Mouse (Mus musculus): ENCODE measurements around the gene Il23a. TPM values are rescaled to one million over a fixed set of nuclear protein-coding genes. Genes with fewer than 3 reads are reported as not detected.
A peak's percentile ranks its signal among the peaks of the same experiment; 100 is the strongest.
"Not testable (repeated sequence)": the region's sequence is repeated elsewhere in the genome, so short reads cannot be mapped to it uniquely, and the experiment has no call there.

Il23a gene
- polyA plus RNA-seq, 1 experiment from 2014 or later, result not detected

- not testable (repeated sequence) for ATAC-seq (ENCODE audit: low FRiP score); H3K4me2 ChIP-seq; H3K9me3 ChIP-seq (ENCODE audit: control insufficient read depth, low read length); H3K4me1 ChIP-seq (ENCODE audit: control insufficient read depth, insufficient read depth, low read length); H3K36me3 ChIP-seq (ENCODE audit: control insufficient read depth, insufficient read depth, low read length); DNase-seq (ENCODE audit: low spot score, missing footprints); H3K4me3 ChIP-seq (ENCODE audit: low read depth, low read length); H3K9ac ChIP-seq (ENCODE audit: low read length); H3K27me3 ChIP-seq (ENCODE audit: control insufficient read depth, insufficient read depth, low read length); H3K27ac ChIP-seq (ENCODE audit: low read depth, low read length)
- 94% methylated on average over 4 of the region's 7 CpGs for WGBS
Measured at GRCm38 (mm10) chr10:128272819-128273439, 25.6 kb downstream of the Il23a start.

- H3K36me3 ChIP-seq (ENCODE audit: control insufficient read depth, insufficient read depth, low read length), result no peaks in the 10 kb centered on the region
- WGBS, result 72% methylated on average over 2 of the region's 2 CpGs
- H3K4me3 ChIP-seq (ENCODE audit: low read depth, low read length), result no peak overlapping the region
- no peak for DNase-seq (ENCODE audit: low spot score, missing footprints)
- no peak overlapping the region for H3K9ac ChIP-seq (ENCODE audit: low read length)
- H3K4me1 ChIP-seq (ENCODE audit: control insufficient read depth, insufficient read depth, low read length), result peaks cover 3% of the 10 kb centered on the region; the same call in 1 of the 2 replicates
- H3K9me3 ChIP-seq (ENCODE audit: control insufficient read depth, low read length), result no peaks in the 10 kb centered on the region
- H3K27ac ChIP-seq (ENCODE audit: low read depth, low read length), result no peak overlapping the region
- ATAC-seq (ENCODE audit: low FRiP score), result no peak
- no peak overlapping the region for H3K4me2 ChIP-seq
- no peaks in the 10 kb centered on the region for H3K27me3 ChIP-seq (ENCODE audit: control insufficient read depth, insufficient read depth, low read length)
Measured at GRCm38 (mm10) chr10:128271883-128272282, 26.7 kb downstream of the Il23a start.

- H3K4me3 ChIP-seq (ENCODE audit: low read depth, low read length), result peak overlapping the region; percentile 48
- H3K9me3 ChIP-seq (ENCODE audit: control insufficient read depth, low read length), result no peaks in the 10 kb centered on the region
- no peak for ATAC-seq (ENCODE audit: low FRiP score)
- no peaks in the 10 kb centered on the region for H3K36me3 ChIP-seq (ENCODE audit: control insufficient read depth, insufficient read depth, low read length)
- H3K27ac ChIP-seq (ENCODE audit: low read depth, low read length), result no peak overlapping the region
- peaks cover 3% of the 10 kb centered on the region; the same call in 1 of the 2 replicates for H3K4me1 ChIP-seq (ENCODE audit: control insufficient read depth, insufficient read depth, low read length)
- peak overlapping the region; percentile 63 for H3K9ac ChIP-seq (ENCODE audit: low read length)
- no peaks in the 10 kb centered on the region for H3K27me3 ChIP-seq (ENCODE audit: control insufficient read depth, insufficient read depth, low read length)
- no peak for DNase-seq (ENCODE audit: low spot score, missing footprints)
- H3K4me2 ChIP-seq, result peak overlapping the region; percentile 69
- 43% methylated on average over 7 of the region's 7 CpGs for WGBS
Measured at GRCm38 (mm10) chr10:128270866-128271265, 27.7 kb downstream of the Il23a start.

DNA sequence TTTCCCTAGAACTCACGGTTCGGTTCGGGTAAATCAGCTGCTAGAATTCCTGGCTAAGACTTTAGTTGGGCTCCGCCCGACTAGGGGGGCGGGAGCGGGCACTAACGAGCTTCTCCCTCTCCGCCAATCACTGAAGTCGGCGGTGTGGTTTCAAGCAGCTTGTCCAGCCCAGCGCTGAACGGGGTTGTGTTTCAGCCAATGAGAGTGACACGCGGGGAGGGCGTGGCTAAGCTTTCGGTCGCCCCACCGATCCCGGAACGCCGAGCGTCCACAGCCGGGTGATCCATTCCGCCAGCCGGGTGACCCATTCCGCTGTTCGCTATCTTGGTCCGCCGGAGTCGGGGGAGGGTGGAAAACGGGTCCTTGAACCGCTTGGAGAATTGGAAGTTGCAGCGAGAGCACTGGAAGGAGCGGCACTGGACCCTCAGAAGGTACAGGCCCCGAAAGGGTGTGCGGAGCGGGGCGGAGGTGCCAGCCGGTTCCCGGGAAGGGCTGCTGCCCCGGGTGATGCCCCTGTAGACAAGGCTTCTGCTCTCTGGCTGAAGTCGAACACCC lies 28.2 kb downstream of the Il23a start, which contains the start of gene Stat2:
Gene Stat2 (plus strand): TSS at position 273 of the 555 bp plus-strand sequence.
- H3K36me3 ChIP-seq (ENCODE audit: control insufficient read depth, insufficient read depth, low read length), result no peaks in the 10 kb centered on the region
- DNase-seq (ENCODE audit: low spot score, missing footprints) (peak; percentile 99), ATAC-seq (ENCODE audit: low FRiP score) (peak; percentile 99)
- no peaks in the 10 kb centered on the region for H3K9me3 ChIP-seq (ENCODE audit: control insufficient read depth, low read length)
- WGBS, result under 1% methylated on average over 43 of the region's 43 CpGs
- no peaks in the 10 kb centered on the region for H3K27me3 ChIP-seq (ENCODE audit: control insufficient read depth, insufficient read depth, low read length)
- H3K27ac ChIP-seq (ENCODE audit: low read depth, low read length), result peak within 1 kb of the TSS; percentile 31; the same call in 1 of the 2 replicates
- H3K4me2 ChIP-seq, result peak within 1 kb of the TSS; percentile 69
- H3K4me3 ChIP-seq (ENCODE audit: low read depth, low read length), result peak within 1 kb of the TSS; percentile 48
- peaks cover 3% of the 10 kb centered on the region; the same call in 1 of the 2 replicates for H3K4me1 ChIP-seq (ENCODE audit: control insufficient read depth, insufficient read depth, low read length)
- peak within 1 kb of the TSS; percentile 63 for H3K9ac ChIP-seq (ENCODE audit: low read length)

DNA sequence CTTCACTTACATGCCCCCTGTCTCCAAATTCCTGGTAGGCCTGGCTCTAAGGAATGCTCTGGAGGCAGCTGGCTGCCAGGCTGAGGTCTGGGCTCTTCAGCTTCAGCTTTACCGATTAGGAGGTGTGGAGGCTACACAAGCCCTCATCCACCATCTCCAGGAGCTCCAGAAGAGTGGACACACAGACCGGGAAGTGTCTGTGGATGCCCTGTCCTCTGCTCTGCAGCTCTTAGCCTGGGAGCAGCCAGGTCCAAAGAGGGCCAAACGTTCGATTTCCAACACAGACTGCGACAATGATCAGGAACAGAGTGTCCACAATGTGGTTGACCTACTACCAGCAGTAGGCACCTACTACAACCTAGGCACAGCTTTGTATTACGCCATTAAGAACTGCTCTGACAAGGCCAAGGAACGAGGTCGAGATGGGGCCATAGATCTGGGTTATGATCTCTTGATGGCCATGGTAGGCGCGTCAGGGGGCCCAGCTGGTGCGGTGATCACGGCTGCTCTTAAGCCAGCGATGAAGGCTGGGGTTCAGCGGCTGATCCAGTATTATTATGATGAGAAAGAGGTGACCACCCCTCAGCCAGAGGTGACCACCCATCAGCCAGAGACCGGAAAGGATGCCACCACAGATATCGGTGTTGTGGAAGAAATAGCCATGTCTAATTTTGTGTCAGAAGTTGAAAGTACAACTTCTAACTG lies 29.2 kb downstream of the Il23a start:
- no peak for DNase-seq (ENCODE audit: low spot score, missing footprints)
- ATAC-seq (ENCODE audit: low FRiP score), result no peak
- 89% methylated on average over 16 of the region's 16 CpGs for WGBS
- H3K4me3 ChIP-seq (ENCODE audit: low read depth, low read length), result no peak overlapping the region
- H3K27ac ChIP-seq (ENCODE audit: low read depth, low read length), result no peak overlapping the region
- no peak overlapping the region for H3K4me2 ChIP-seq
- H3K36me3 ChIP-seq (ENCODE audit: control insufficient read depth, insufficient read depth, low read length), result no peaks in the 10 kb centered on the region
- no peak overlapping the region; the same call in 1 of the 2 replicates for H3K9ac ChIP-seq (ENCODE audit: low read length)
- H3K9me3 ChIP-seq (ENCODE audit: control insufficient read depth, low read length), result no peaks in the 10 kb centered on the region
- H3K27me3 ChIP-seq (ENCODE audit: control insufficient read depth, insufficient read depth, low read length), result no peaks in the 10 kb centered on the region
- H3K4me1 ChIP-seq (ENCODE audit: control insufficient read depth, insufficient read depth, low read length), result peaks cover 3% of the 10 kb centered on the region; the same call in 1 of the 2 replicates

- Histone ChIP-seq H3K27ac (ENCODE audit: low read depth, low read length) (no peak within 1 kb of the TSS), H3K4me3 (ENCODE audit: low read depth, low read length) (no peak within 1 kb of the TSS), H3K4me1 (ENCODE audit: control insufficient read depth, insufficient read depth, low read length) (peaks cover 3% of the 10 kb centered on the region; the same call in 1 of the 2 replicates), H3K9me3 (ENCODE audit: control insufficient read depth, low read length) (no peaks in the 10 kb centered on the region), H3K4me2 (no peak within 1 kb of the TSS), H3K36me3 (ENCODE audit: control insufficient read depth, insufficient read depth, low read length) (no peaks in the 10 kb centered on the region), H3K9ac (ENCODE audit: low read length) (no peak within 1 kb of the TSS), H3K27me3 (ENCODE audit: control insufficient read depth, insufficient read depth, low read length) (no peaks in the 10 kb centered on the region)
- DNase-seq (ENCODE audit: low spot score, missing footprints) (no peak), ATAC-seq (ENCODE audit: low FRiP score) (no peak)
- WGBS, result 75% methylated on average over 6 of the region's 6 CpGs
Measured at GRCm38 (mm10) chr10:128268371-128268770, 30.2 kb downstream of the Il23a start, which contains the start of gene Apof. Gene Apof, plus strand, starts transcription at chr10:128268671.

GRCm38 (mm10) chr10:128263393-128264310 lies 34.9 kb downstream of the Il23a start:
- no peak overlapping the region for H3K4me2 ChIP-seq
- no peaks in the 10 kb centered on the region for H3K36me3 ChIP-seq (ENCODE audit: control insufficient read depth, insufficient read depth, low read length)
- no peaks in the 10 kb centered on the region for H3K9me3 ChIP-seq (ENCODE audit: control insufficient read depth, low read length)
- H3K4me1 ChIP-seq (ENCODE audit: control insufficient read depth, insufficient read depth, low read length), result no peaks in the 10 kb centered on the region
- no peak overlapping the region for H3K9ac ChIP-seq (ENCODE audit: low read length)
- DNase-seq (ENCODE audit: low spot score, missing footprints) (no peak), ATAC-seq (ENCODE audit: low FRiP score) (no peak)
- WGBS, result 83% methylated on average over 6 of the region's 6 CpGs
- H3K4me3 ChIP-seq (ENCODE audit: low read depth, low read length), result no peak overlapping the region
- H3K27me3 ChIP-seq (ENCODE audit: control insufficient read depth, insufficient read depth, low read length), result no peaks in the 10 kb centered on the region
- no peak overlapping the region for H3K27ac ChIP-seq (ENCODE audit: low read depth, low read length)

GRCm38 (mm10) chr10:128262300-128262699 lies 36.3 kb downstream of the Il23a start:
- Histone ChIP-seq H3K27ac (ENCODE audit: low read depth, low read length) (no peak overlapping the region), H3K4me3 (ENCODE audit: low read depth, low read length) (no peak overlapping the region), H3K4me1 (ENCODE audit: control insufficient read depth, insufficient read depth, low read length) (no peaks in the 10 kb centered on the region), H3K9ac (ENCODE audit: low read length) (no peak overlapping the region), H3K36me3 (ENCODE audit: control insufficient read depth, insufficient read depth, low read length) (no peaks in the 10 kb centered on the region), H3K9me3 (ENCODE audit: control insufficient read depth, low read length) (no peaks in the 10 kb centered on the region), H3K27me3 (ENCODE audit: control insufficient read depth, insufficient read depth, low read length) (no peaks in the 10 kb centered on the region), H3K4me2 (no peak overlapping the region)
- DNase-seq (ENCODE audit: low spot score, missing footprints) (no peak), ATAC-seq (ENCODE audit: low FRiP score) (no peak)
- WGBS, result 84% methylated on average over 22 of the region's 22 CpGs
